Mouse (Mus musculus) megakaryocyte, embryonic 14.5 days (primary cell): Measurements from ENCODE around the gene Cdhr5. TPM values are rescaled to one million over a fixed set of nuclear protein-coding genes. Genes with fewer than 3 reads are reported as not detected.

Experiments used
- H3K27me3 ChIP-seq: replicated peaks from 2 replicates; pipeline ENCODE3; 2012; ENCODE audit warnings: inconsistent platforms
- H3K36me3 ChIP-seq: replicated peaks from 2 replicates; pipeline ENCODE3; 2012; ENCODE audit warnings: low read length, inconsistent platforms, mixed read lengths
- H3K4me1 ChIP-seq: 2 replicates; pipeline ENCODE4 v1.6.1; 2012; ENCODE audit warnings: inconsistent platforms
- H3K4me3 ChIP-seq: replicated peaks from 2 replicates; pipeline ENCODE3; 2012; ENCODE audit warnings: moderate library complexity, mild to moderate bottlenecking, inconsistent platforms
- H3K9me3 ChIP-seq: 2 replicates; pipeline ENCODE4 v1.6.1; 2012; ENCODE audit warnings: inconsistent platforms
- FLI1 ChIP-seq: IDR thresholded peaks from 2 replicates; pipeline ENCODE4 v1.6.1; 2012; ENCODE audit warnings: low read length, inconsistent platforms, mixed read lengths
- GATA1 ChIP-seq: IDR thresholded peaks from 3 replicates; pipeline ENCODE4 v1.6.1; 2012; ENCODE audit warnings: mixed read lengths, low read length, inconsistent platforms, borderline replicate concordance
- polyA plus RNA-seq: library from polyadenylated mRNA; stranded (reverse); fragments of >175 nt; gene quantifications from 2 replicates; pipeline ENCODE4 v1.2.3, GENCODE M21; 2012; ENCODE audit warnings: low replicate concordance; ENCODE audit not compliant: insufficient read depth

The Cdhr5 gene
- polyA plus RNA-seq, result not detected in 2 replicates

- H3K4me3 ChIP-seq, result no peak within 1 kb of the TSS
- H3K36me3 ChIP-seq, result no peaks in the 10 kb centered on the region
- peaks cover 87% of the 10 kb centered on the region for H3K27me3 ChIP-seq
- peaks cover 42% of the 10 kb centered on the region for H3K4me1 ChIP-seq
- H3K9me3 ChIP-seq, result no peaks in the 10 kb centered on the region
- TF ChIP-seq GATA1 (no peak), FLI1 (no peak)
Observed at GRCm38 (mm10) chr7:141276546-141276945, at the start of gene Cdhr5. TSS of gene Cdhr5 (minus strand) at chr7:141276786.

- Histone ChIP-seq H3K4me3 (no peak overlapping the region), H3K4me1 (peaks cover 53% of the 10 kb centered on the region), H3K36me3 (peaks cover 51% of the 10 kb centered on the region), H3K27me3 (peaks cover 4% of the 10 kb centered on the region), H3K9me3 (no peaks in the 10 kb centered on the region)
- no peak for TF ChIP-seq FLI1
- no peak for TF ChIP-seq GATA1
Observed at GRCm38 (mm10) chr7:141324686-141325085, 48.1 kb upstream of the Cdhr5 start.

GRCm38 (mm10) chr7:141319446-141319845 lies 42.9 kb upstream of the Cdhr5 start:
- no peak for TF ChIP-seq GATA1
- TF ChIP-seq FLI1, result no peak
- Histone ChIP-seq H3K36me3 (peaks cover 98% of the 10 kb centered on the region), H3K27me3 (no peaks in the 10 kb centered on the region), H3K9me3 (no peaks in the 10 kb centered on the region), H3K4me3 (no peak overlapping the region), H3K4me1 (peaks cover 18% of the 10 kb centered on the region)

- no peak for TF ChIP-seq GATA1
- TF ChIP-seq FLI1, result no peak
- Histone ChIP-seq H3K27me3 (no peaks in the 10 kb centered on the region), H3K36me3 (peaks cover 97% of the 10 kb centered on the region), H3K4me1 (peaks cover 7% of the 10 kb centered on the region), H3K9me3 (no peaks in the 10 kb centered on the region), H3K4me3 (no peak overlapping the region)
Observed at GRCm38 (mm10) chr7:141317619-141318132, 41.1 kb upstream of the Cdhr5 start.

GRCm38 (mm10) chr7:141315974-141316373 lies 39.4 kb upstream of the Cdhr5 start:
- TF ChIP-seq FLI1, result no peak
- TF ChIP-seq GATA1, result no peak
- H3K9me3 ChIP-seq, result no peaks in the 10 kb centered on the region
- H3K27me3 ChIP-seq, result no peaks in the 10 kb centered on the region
- no peak overlapping the region for H3K4me3 ChIP-seq
- H3K4me1 ChIP-seq, result peaks cover 8% of the 10 kb centered on the region
- peaks cover 97% of the 10 kb centered on the region for H3K36me3 ChIP-seq

- H3K9me3 ChIP-seq, result no peaks in the 10 kb centered on the region
- H3K36me3 ChIP-seq, result peaks cover 97% of the 10 kb centered on the region
- no peaks in the 10 kb centered on the region for H3K27me3 ChIP-seq
- peaks cover 11% of the 10 kb centered on the region for H3K4me1 ChIP-seq
- TF ChIP-seq FLI1 (no peak), GATA1 (no peak)
- no peak overlapping the region for H3K4me3 ChIP-seq
Observed at GRCm38 (mm10) chr7:141315076-141315475, 38.5 kb upstream of the Cdhr5 start.

GRCm38 (mm10) chr7:141314416-141314815 lies 37.8 kb upstream of the Cdhr5 start:
- Histone ChIP-seq H3K4me3 (no peak overlapping the region), H3K4me1 (peaks cover 11% of the 10 kb centered on the region), H3K36me3 (peaks cover 97% of the 10 kb centered on the region), H3K9me3 (no peaks in the 10 kb centered on the region), H3K27me3 (no peaks in the 10 kb centered on the region)
- TF ChIP-seq FLI1 (no peak), GATA1 (no peak)

- H3K36me3 ChIP-seq, result peaks cover 96% of the 10 kb centered on the region
Observed at GRCm38 (mm10) chr7:141304537-141304936, 28.0 kb upstream of the Cdhr5 start.

GRCm38 (mm10) chr7:141302702-141303268 lies 26.2 kb upstream of the Cdhr5 start:
- no peaks in the 10 kb centered on the region for H3K9me3 ChIP-seq
- H3K4me1 ChIP-seq, result peaks cover 16% of the 10 kb centered on the region
- peaks cover 94% of the 10 kb centered on the region for H3K36me3 ChIP-seq
- no peaks in the 10 kb centered on the region for H3K27me3 ChIP-seq
- H3K4me3 ChIP-seq, result no peak overlapping the region
- no peak for TF ChIP-seq FLI1
- no peak for TF ChIP-seq GATA1

More at GRCm38 (mm10) chr7:141304537-141304936, 28.0 kb upstream of the Cdhr5 start:
- TF ChIP-seq FLI1, result no peak
- TF ChIP-seq GATA1, result no peak
- H3K4me3 ChIP-seq, result no peak overlapping the region
- peaks cover 16% of the 10 kb centered on the region for H3K4me1 ChIP-seq
- H3K27me3 ChIP-seq, result no peaks in the 10 kb centered on the region
- H3K9me3 ChIP-seq, result no peaks in the 10 kb centered on the region

- peaks cover 18% of the 10 kb centered on the region for H3K4me1 ChIP-seq
- H3K4me3 ChIP-seq, result peak overlapping the region; percentile 7
- H3K36me3 ChIP-seq, result peaks cover 95% of the 10 kb centered on the region
- H3K9me3 ChIP-seq, result no peaks in the 10 kb centered on the region
- peaks cover 2% of the 10 kb centered on the region for H3K27me3 ChIP-seq
- TF ChIP-seq FLI1 (no peak), GATA1 (no peak)
Observed at GRCm38 (mm10) chr7:141301386-141301785, 24.8 kb upstream of the Cdhr5 start.

- H3K36me3 ChIP-seq, result peaks cover 73% of the 10 kb centered on the region
Observed at GRCm38 (mm10) chr7:141299175-141299574, 22.6 kb upstream of the Cdhr5 start.

More at GRCm38 (mm10) chr7:141299175-141299574, 22.6 kb upstream of the Cdhr5 start:
- Histone ChIP-seq H3K9me3 (no peaks in the 10 kb centered on the region), H3K4me1 (peaks cover 29% of the 10 kb centered on the region), H3K27me3 (peaks cover 24% of the 10 kb centered on the region), H3K4me3 (no peak overlapping the region)
- TF ChIP-seq FLI1 (no peak), GATA1 (no peak)
